Comparison of ENCODE assay signal across 13 mouse cellular contexts in the genomic region with DNA sequence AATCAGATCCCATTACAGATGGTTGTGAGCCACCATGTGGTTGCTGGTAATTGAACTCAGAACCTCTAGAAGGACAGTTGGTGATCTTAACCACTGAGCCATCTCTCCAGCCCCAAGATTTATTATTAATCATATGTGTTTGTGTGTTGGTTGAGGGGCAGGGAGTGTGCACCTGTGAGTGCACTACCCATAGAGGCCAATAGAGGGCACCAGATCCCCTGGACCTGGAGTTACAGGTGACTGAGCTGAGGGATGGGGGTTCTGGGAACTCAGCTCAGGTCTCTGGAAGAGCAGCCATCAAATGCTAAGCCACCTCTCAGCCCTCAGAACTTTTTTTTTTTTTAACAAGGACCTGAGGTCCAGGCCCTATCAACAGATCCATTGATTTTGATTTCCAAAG.
DNase-seq lines count a peak whose midpoint lies in the region; ATAC-seq and TF ChIP-seq lines count a peak whose summit lies in the region.
"Had no signal": no experiment of that assay in that cellular context is flagged by ENCODE, and none has a peak within 500 bp of the region (broad histone marks: within the 10 kb centered on the region; RNA-seq: fewer than 3 reads in every experiment).

No protein-coding gene starts in this region.

- no peak for TF ChIP-seq EP300 in liver, embryonic 14.5 days (IDR thresholded peaks at IDR 0.05; ENCODE audit: low read depth)
- TF ChIP-seq EP300 in CH12.LX (IDR thresholded peaks at IDR 0.05; ENCODE audit: low read length): no peak

- peaks cover 25% of the 10 kb centered on the region; the same call in 1 of the 2 replicates for H3K4me1 ChIP-seq in forebrain, postnatal 0 days (ENCODE audit: insufficient read depth)
- peaks cover 38% of the 10 kb centered on the region for H3K4me1 ChIP-seq in forebrain, embryonic 14.5 days (ENCODE audit: control insufficient read depth, insufficient read depth, low read length)
- H3K4me1 ChIP-seq in liver, embryonic 14.5 days (replicated peaks; ENCODE audit: control insufficient read depth in 2 of 2, insufficient read depth in 2 of 2, low read length in 1 of 2): peaks cover 6 to 10% of the 10 kb centered on the region in 2 experiments
- H3K4me1 ChIP-seq in CH12.LX (ENCODE audit: control insufficient read depth in 1 of 2, insufficient read depth in 2 of 2): peaks cover 2 to 30% of the 10 kb centered on the region in 2 experiments
- H3K4me1 ChIP-seq in bone marrow macrophage, adult 2 months (ENCODE audit: control insufficient read depth, insufficient read depth, low read length): no peaks in the 10 kb centered on the region

- in situ Hi-C loops in CH12.LX (cut with MboI; ENCODE audit: low pct_ligation_motif_present, low pct_unique_long_range_greater_than_20kb, low sequenced_read_pairs): no loop called here

- peak; percentile 34; the same call in 1 of the 2 replicates for TF ChIP-seq CTCF in forebrain, postnatal 0 days (IDR thresholded peaks at IDR 0.05; ENCODE audit: low read depth)
- TF ChIP-seq CTCF in liver, embryonic 14.5 days (IDR thresholded peaks at IDR 0.05; ENCODE audit: low read depth): peak; percentile 77
- TF ChIP-seq CTCF in CH12.LX (conservative IDR thresholded peaks at IDR 0.05 in 1 of 2, IDR thresholded peaks at IDR 0.05 in 1 of 2; ENCODE audit: low read depth in 2 of 2, low read length in 2 of 2): peak; percentile 33 to 43; a peak in 3 of 4 replicates
- peak; percentile 39; the same call in 1 of the 2 replicates for TF ChIP-seq CTCF in bone marrow macrophage, adult 2 months (IDR thresholded peaks at IDR 0.05; ENCODE audit: low read depth, low read length)

- TF ChIP-seq RAD21 in CH12.LX (IDR thresholded peaks at IDR 0.05; ENCODE audit: low read depth, low read length): no peak; the same call in none of the 2 replicates

- no peak overlapping the region for H3K4me3 ChIP-seq in forebrain, postnatal 0 days (ENCODE audit: low read depth, low read length)
- no peak overlapping the region for H3K4me3 ChIP-seq in forebrain, embryonic 14.5 days (ENCODE audit: low read depth, low read length)
- no peak overlapping the region for H3K4me3 ChIP-seq in liver, embryonic 14.5 days (ENCODE audit: insufficient read depth in 1 of 2, low read depth in 2 of 2, low read length in 2 of 2)
- no peak overlapping the region for H3K4me3 ChIP-seq in CH12.LX (replicated peaks in 1 of 3; ENCODE audit: low read depth in 2 of 3, low read length in 2 of 3, poor library complexity in 1 of 3)
- no peak overlapping the region for H3K4me3 ChIP-seq in bone marrow macrophage, adult 2 months (ENCODE audit: insufficient read depth, low read length)

- H3K79me2 ChIP-seq in CH12.LX (replicated peaks; ENCODE audit: control insufficient read depth, extremely low read depth, insufficient read depth, poor library complexity, severe bottlenecking): no peaks in the 10 kb centered on the region

- no peak overlapping the region for H3K27ac ChIP-seq in forebrain, postnatal 0 days (ENCODE audit: low read depth, low read length)
- no peak overlapping the region for H3K27ac ChIP-seq in forebrain, embryonic 14.5 days (ENCODE audit: low read depth, low read length)
- H3K27ac ChIP-seq in liver, embryonic 14.5 days: no peak overlapping the region
- H3K27ac ChIP-seq in CH12.LX (ENCODE audit: insufficient read depth, low read depth): no peak overlapping the region
- no peak overlapping the region for H3K27ac ChIP-seq in bone marrow macrophage, adult 2 months (ENCODE audit: insufficient read depth, low read depth, low read length)

- no peak overlapping the region for H3K9ac ChIP-seq in forebrain, postnatal 0 days
- H3K9ac ChIP-seq in forebrain, embryonic 14.5 days (ENCODE audit: low read length): no peak overlapping the region
- no peak overlapping the region for H3K9ac ChIP-seq in liver, embryonic 14.5 days (replicated peaks)
- no peak overlapping the region for H3K9ac ChIP-seq in CH12.LX (ENCODE audit: insufficient read depth, low read depth)

- H3K9me3 ChIP-seq in forebrain, postnatal 0 days (ENCODE audit: low read length): no peaks in the 10 kb centered on the region
- H3K9me3 ChIP-seq in forebrain, embryonic 14.5 days (replicated peaks; ENCODE audit: control insufficient read depth, low read length): no peaks in the 10 kb centered on the region
- peaks cover 2% of the 10 kb centered on the region; the same call in 1 of the 2 replicates for H3K9me3 ChIP-seq in liver, embryonic 14.5 days (ENCODE audit: control insufficient read depth, low read length)
- H3K9me3 ChIP-seq in CH12.LX (replicated peaks; ENCODE audit: low read length): peaks cover 7% of the 10 kb centered on the region

- H3K27me3 ChIP-seq in forebrain, postnatal 0 days (ENCODE audit: insufficient read depth, low read length): no peaks in the 10 kb centered on the region
- H3K27me3 ChIP-seq in forebrain, embryonic 14.5 days (replicated peaks; ENCODE audit: control insufficient read depth, insufficient read depth, low read length): no peaks in the 10 kb centered on the region
- no peaks in the 10 kb centered on the region for H3K27me3 ChIP-seq in liver, embryonic 14.5 days (ENCODE audit: control insufficient read depth, insufficient read depth, low read length)
- H3K27me3 ChIP-seq in CH12.LX (replicated peaks): peaks cover 3% of the 10 kb centered on the region

- no peak for TF ChIP-seq POLR2A in CH12.LX (IDR thresholded peaks at IDR 0.05; ENCODE audit: low read depth, low read length)
- no peak for TF ChIP-seq POLR2A in bone marrow macrophage, adult 2 months (IDR thresholded peaks at IDR 0.05; ENCODE audit: borderline replicate concordance, low read depth, low read length)

- H3K36me3 ChIP-seq in forebrain, postnatal 0 days (ENCODE audit: insufficient read depth): no peaks in the 10 kb centered on the region
- no peaks in the 10 kb centered on the region for H3K36me3 ChIP-seq in forebrain, embryonic 14.5 days (ENCODE audit: control insufficient read depth, insufficient read depth, low read length)
- H3K36me3 ChIP-seq in liver, embryonic 14.5 days (replicated peaks; ENCODE audit: control insufficient read depth, insufficient read depth, low read depth): no peaks in the 10 kb centered on the region
- no peaks in the 10 kb centered on the region for H3K36me3 ChIP-seq in CH12.LX (replicated peaks in 1 of 2; ENCODE audit: control insufficient read depth in 1 of 2, insufficient read depth in 1 of 2, low read length in 1 of 2)

- dilution Hi-C loops in CH12.LX (cut with MboI; ENCODE audit: extremely low pct_ligation_motif_present, extremely low pct_unique_long_range_greater_than_20kb, low sequenced_read_pairs): no loop called here

- DNase-seq in forebrain, postnatal 0 days: no peak
- DNase-seq in forebrain, embryonic 14.5 days (ENCODE audit: low spot score): no peak
- DNase-seq in liver, embryonic 14.5 days (ENCODE audit: low read depth in 3 of 3, low spot score in 3 of 3): no peak
- DNase-seq in liver (no peak), CH12.LX (ENCODE audit: extremely low read depth) (no peak)
- no peak for DNase-seq in urinary bladder, adult 18-20 months (ENCODE audit: low spot score in 2 of 2)
- DNase-seq: adrenal gland, postnatal 36 days; cerebellum, adult 18-20 months; kidney, adult 18-20 months; right cerebral cortex, postnatal 25 days; thymus, adult 18-20 months had no signal

- no peak overlapping the region for H3K4me2 ChIP-seq in forebrain, postnatal 0 days (ENCODE audit: low read depth)
- no peak overlapping the region for H3K4me2 ChIP-seq in forebrain, embryonic 14.5 days (ENCODE audit: low read length)
- no peak overlapping the region for H3K4me2 ChIP-seq in liver, embryonic 14.5 days (ENCODE audit: low read depth)
- H3K4me2 ChIP-seq in CH12.LX (ENCODE audit: insufficient read depth, low read depth, poor library complexity, severe bottlenecking): no peak overlapping the region

- ATAC-seq in forebrain, postnatal 0 days: no peak
- ATAC-seq in forebrain, embryonic 14.5 days: no peak
- ATAC-seq in liver, embryonic 14.5 days (ENCODE audit: insufficient read depth): no peak
- no peak for ATAC-seq in erythroblast, adult 5-6 weeks (replicated peaks; ENCODE audit: low FRiP score, poor library complexity, severe bottlenecking)

TF ChIP-seq in CH12.LX, 34 proteins besides CTCF, POLR2A, EP300 and RAD21:
- TF ChIP-seq SMC3 (IDR thresholded peaks at IDR 0.05; ENCODE audit: low read depth, low read length) (peak; percentile 8; the same call in 1 of the 2 replicates), ZC3H11A (IDR thresholded peaks at IDR 0.05; ENCODE audit: low read depth, low read length) (no peak)
